Mouse (Mus musculus): Measurements from ENCODE around the gene Slamf6. TPM values are rescaled to one million over a fixed set of nuclear protein-coding genes. Genes with fewer than 3 reads are reported as not detected.

The Slamf6 gene
- polyA plus RNA-seq, 1 experiment from 2014 or later, result not detected

GRCm38 (mm10) chr1:172000641-172001040, 83.3 kb downstream of the Slamf6 start:
- peak; percentile 48; the same call in 1 of the 2 replicates for ATAC-seq
- no peaks in the 10 kb centered on the region for H3K9me3 ChIP-seq (ENCODE audit: control insufficient read depth, low read length)
- peaks cover 7% of the 10 kb centered on the region for H3K4me1 ChIP-seq (ENCODE audit: control insufficient read depth, insufficient read depth, low read depth, low read length)
- no peak overlapping the region for H3K9ac ChIP-seq (ENCODE audit: low read depth, low read length)
- no peak overlapping the region for H3K4me2 ChIP-seq (ENCODE audit: low read length)
- WGBS, result 49% methylated on average over 3 of the region's 3 CpGs
- H3K27ac ChIP-seq (ENCODE audit: low read depth, low read length), result no peak overlapping the region
- H3K36me3 ChIP-seq (ENCODE audit: control insufficient read depth, insufficient read depth, low read length), result peaks cover 13% of the 10 kb centered on the region; the same call in 1 of the 2 replicates
- no peaks in the 10 kb centered on the region for H3K27me3 ChIP-seq (replicated peaks; ENCODE audit: control insufficient read depth, insufficient read depth, low read length)
- no peak overlapping the region for H3K4me3 ChIP-seq (ENCODE audit: low read length)

DNA sequence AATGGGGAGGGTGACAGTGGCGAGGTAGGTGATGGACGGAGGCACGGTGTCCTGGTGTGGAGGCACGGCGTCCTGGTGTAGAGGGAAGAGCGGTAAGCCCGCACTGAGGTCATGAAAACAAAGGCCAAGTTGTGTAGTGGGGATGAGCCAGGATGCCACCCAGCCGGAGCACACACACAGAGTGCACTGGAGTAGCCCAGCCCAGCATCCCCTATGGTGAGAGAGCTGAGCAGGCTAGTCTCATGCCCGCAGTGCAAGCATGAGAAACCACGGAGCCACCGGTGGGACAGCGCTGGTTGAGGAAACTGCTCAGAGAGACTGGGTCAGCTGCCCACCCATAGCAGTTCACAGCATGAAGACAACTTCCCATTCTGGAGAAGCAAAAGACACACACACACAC, 84.3 kb downstream of the Slamf6 start:
- Histone ChIP-seq H3K9me3 (ENCODE audit: control insufficient read depth, low read length) (no peaks in the 10 kb centered on the region), H3K9ac (ENCODE audit: low read depth, low read length) (peak overlapping the region; percentile 29), H3K27ac (ENCODE audit: low read depth, low read length) (peak overlapping the region; percentile 60), H3K36me3 (ENCODE audit: control insufficient read depth, insufficient read depth, low read length) (peaks cover 21% of the 10 kb centered on the region), H3K4me1 (ENCODE audit: control insufficient read depth, insufficient read depth, low read depth, low read length) (peaks cover 7% of the 10 kb centered on the region), H3K4me2 (ENCODE audit: low read length) (no peak overlapping the region), H3K27me3 (replicated peaks; ENCODE audit: control insufficient read depth, insufficient read depth, low read length) (no peaks in the 10 kb centered on the region), H3K4me3 (ENCODE audit: low read length) (no peak overlapping the region)
- WGBS, result 31% methylated on average over 12 of the region's 12 CpGs
- peak; percentile 64 for ATAC-seq

Other genes with a start within 250 kb of the Slamf6 start
- gene Cd48, start 235.5 kb upstream of the Slamf6 start, polyA plus RNA-seq (2015; fragmentation: Nextera tagmentation; extraction: Ambion mirVana), result 0.98 and 1.3 TPM in 2 replicates
- 0.19 and 0.28 TPM in 2 replicates for gene Slamf1, start 150.4 kb upstream of the Slamf6 start, polyA plus RNA-seq (2015; fragmentation: Nextera tagmentation; extraction: Ambion mirVana)
- gene Cd84, start 77.8 kb upstream of the Slamf6 start, polyA plus RNA-seq (2015; fragmentation: Nextera tagmentation; extraction: Ambion mirVana), result 1.1 and 1.3 TPM in 2 replicates
- not detected in 2 replicates for gene Gm10521, start 21.9 kb upstream of the Slamf6 start, polyA plus RNA-seq (2015; fragmentation: Nextera tagmentation; extraction: Ambion mirVana)
- 39.9 and 50.1 TPM in 2 replicates for gene Vangl2, start 110.9 kb downstream of the Slamf6 start, polyA plus RNA-seq (2015; fragmentation: Nextera tagmentation; extraction: Ambion mirVana)
- gene Nhlh1, start 140.1 kb downstream of the Slamf6 start, polyA plus RNA-seq (2015; fragmentation: Nextera tagmentation; extraction: Ambion mirVana), result 2.6 and 3.2 TPM in 2 replicates
- 181 and 214 TPM in 2 replicates for gene Copa, start 165.0 kb downstream of the Slamf6 start, polyA plus RNA-seq (2015; fragmentation: Nextera tagmentation; extraction: Ambion mirVana)
- gene Ncstn, start 165.3 kb downstream of the Slamf6 start, polyA plus RNA-seq (2015; fragmentation: Nextera tagmentation; extraction: Ambion mirVana), result 110 and 121 TPM in 2 replicates
- 169 and 173 TPM in 2 replicates for gene Pex19, start 209.2 kb downstream of the Slamf6 start, polyA plus RNA-seq (2015; fragmentation: Nextera tagmentation; extraction: Ambion mirVana)
- gene Dcaf8, start 230.6 kb downstream of the Slamf6 start, polyA plus RNA-seq (2015; fragmentation: Nextera tagmentation; extraction: Ambion mirVana), result 86.6 and 91.6 TPM in 2 replicates

Data from hindbrain, embryonic 16.5 days (tissue).